Mouse (Mus musculus): Measurements from ENCODE around the gene Hist2h2aa2.

GRCm38 (mm10) chr3:96235836-96236235, 4.2 kb downstream of the Hist2h2aa2 start:
- TF ChIP-seq CTCF (conservative IDR thresholded peaks at IDR 0.05; ENCODE audit: insufficient read depth, insufficient read length, low read depth, low read length) (no peak), POLR2A (IDR thresholded peaks at IDR 0.05; ENCODE audit: low read depth, low read length) (no peak)

All from kidney, adult 2 months (tissue).